ENCODE assay signal across 9 mouse cellular contexts in genomic region chr2:128572726-128573624, GRCm38 (mm10). TPM values are rescaled to one million over a fixed set of nuclear protein-coding genes. Genes with fewer than 3 reads are reported as not detected.
DNase-seq lines count a peak whose midpoint lies in the region; ATAC-seq and TF ChIP-seq lines count a peak whose summit lies in the region.
"Had no signal": no experiment of that assay in that cellular context is flagged by ENCODE, and none has a peak within 500 bp of the region (broad histone marks: within the 10 kb centered on the region; RNA-seq: fewer than 3 reads in every experiment).

No protein-coding gene starts in this region.

- TF ChIP-seq POLR2A in thymus, adult 2 months (IDR thresholded peaks at IDR 0.05; ENCODE audit: control insufficient read depth, extremely low read depth, insufficient read depth, low read length, poor library complexity), result no peak

- H3K36me3 ChIP-seq in forebrain, embryonic 11.5 days (ENCODE audit: control insufficient read depth, insufficient read depth, low read length), result no peaks in the 10 kb centered on the region
- no peaks in the 10 kb centered on the region for H3K36me3 ChIP-seq in lung, postnatal 0 days (ENCODE audit: insufficient read depth, low read length)
- no peaks in the 10 kb centered on the region for H3K36me3 ChIP-seq in thymus, adult 2 months (ENCODE audit: control insufficient read depth, insufficient read depth, low read length)
- H3K36me3 ChIP-seq: limb, embryonic 12.5 days had no signal

- peak; percentile 86 for TF ChIP-seq EP300 in lung, postnatal 0 days (IDR thresholded peaks at IDR 0.05)

- intact Hi-C loops in heart, postnatal 36 days (cut with DNase I), result loop anchor here (1.0 to 5.0 kb wide), 4 partner anchors 161 to 684 kb away; no protein-coding TSS in a partner anchor

- DNase-seq in ES-CJ7 (ENCODE audit: low read depth, low spot score), result peak; percentile 68
- peak; percentile 75 for DNase-seq in c-Kit-positive CD71-negative TER-119-negative erythroid progenitor cells, embryonic 14.5 days (ENCODE audit: low read depth)
- peak; percentile 86 for DNase-seq in forebrain, embryonic 11.5 days (ENCODE audit: low spot score)
- DNase-seq in heart, postnatal 36 days, result peak; percentile 85 to 86
- peak; percentile 54 to 90 for DNase-seq in layer of hippocampus, adult 18-20 months (ENCODE audit: low spot score in 2 of 2)
- DNase-seq in lung, postnatal 0 days (ENCODE audit: low spot score), result peak; percentile 95
- peak; percentile 79 for DNase-seq in ovary, postnatal 14 days (ENCODE audit: low spot score)
- peak; percentile 78 for DNase-seq in thymus, adult 2 months

- H3K9ac ChIP-seq in forebrain, embryonic 11.5 days (ENCODE audit: low read length), result no peak overlapping the region
- no peak overlapping the region for H3K9ac ChIP-seq in lung, postnatal 0 days (replicated peaks; ENCODE audit: low read depth)
- H3K9ac ChIP-seq: limb, embryonic 12.5 days had no signal

- no peaks in the 10 kb centered on the region for H3K9me3 ChIP-seq in forebrain, embryonic 11.5 days (ENCODE audit: control insufficient read depth, low read length)
- H3K9me3 ChIP-seq in lung, postnatal 0 days (ENCODE audit: low read length), result no peaks in the 10 kb centered on the region
- H3K9me3 ChIP-seq: limb, embryonic 12.5 days had no signal

- no peak overlapping the region for H3K27ac ChIP-seq in forebrain, embryonic 11.5 days (ENCODE audit: low read depth, low read length)
- H3K27ac ChIP-seq in lung, postnatal 0 days (ENCODE audit: low read length), result no peak overlapping the region
- H3K27ac ChIP-seq in thymus, adult 2 months (ENCODE audit: control insufficient read depth, insufficient read depth, low read length), result no peak overlapping the region
- H3K27ac ChIP-seq: limb, embryonic 12.5 days had no signal

- H3K4me3 ChIP-seq in forebrain, embryonic 11.5 days (ENCODE audit: low read depth, low read length), result no peak overlapping the region
- H3K4me3 ChIP-seq in lung, postnatal 0 days (ENCODE audit: low read depth, low read length), result no peak overlapping the region
- no peak overlapping the region for H3K4me3 ChIP-seq in thymus, adult 2 months (ENCODE audit: control insufficient read depth, insufficient read depth, low read length)
- H3K4me3 ChIP-seq: limb, embryonic 12.5 days had no signal

- TF ChIP-seq CTCF in lung, postnatal 0 days (IDR thresholded peaks at IDR 0.05), result peak; percentile 99
- no peak for TF ChIP-seq CTCF in thymus, adult 2 months (IDR thresholded peaks at IDR 0.05; ENCODE audit: borderline replicate concordance, control insufficient read depth, extremely low read depth, insufficient read depth, low read length, poor library complexity)

- 0 out of 2 replicates have a peak, but pooled peaks have one; percentile 39 for ATAC-seq in forebrain, embryonic 11.5 days (replicated peaks; ENCODE audit: low FRiP score)
- peak; percentile 94 for ATAC-seq in lung, postnatal 0 days

- no peak overlapping the region for H3K4me2 ChIP-seq in forebrain, embryonic 11.5 days (ENCODE audit: low read depth, low read length, severe bottlenecking)
- H3K4me2 ChIP-seq in lung, postnatal 0 days (replicated peaks; ENCODE audit: low read depth, low read length), result no peak overlapping the region
- H3K4me2 ChIP-seq: limb, embryonic 12.5 days had no signal

- H3K4me1 ChIP-seq in forebrain, embryonic 11.5 days (replicated peaks; ENCODE audit: control insufficient read depth, insufficient read depth, low read length), result no peaks in the 10 kb centered on the region
- no peaks in the 10 kb centered on the region for H3K4me1 ChIP-seq in lung, postnatal 0 days (ENCODE audit: insufficient read depth, low read depth, low read length)
- H3K4me1 ChIP-seq in thymus, adult 2 months (replicated peaks; ENCODE audit: control insufficient read depth, insufficient read depth, low read length), result no peaks in the 10 kb centered on the region

- 53% methylated on average over 16 of the region's 16 CpGs for WGBS in forebrain, embryonic 11.5 days
- WGBS in lung, postnatal 0 days, result 28% methylated on average over 16 of the region's 16 CpGs
- WGBS in thymus, adult 2 months, result 54% methylated on average over 16 of the region's 16 CpGs

- H3K27me3 ChIP-seq in forebrain, embryonic 11.5 days (ENCODE audit: control insufficient read depth, insufficient read depth, low read length), result no peaks in the 10 kb centered on the region
- H3K27me3 ChIP-seq in lung, postnatal 0 days (replicated peaks; ENCODE audit: insufficient read depth, low read length), result no peaks in the 10 kb centered on the region
- no peaks in the 10 kb centered on the region for H3K27me3 ChIP-seq in thymus, adult 2 months (ENCODE audit: control insufficient read depth, insufficient read depth, low read length)
- H3K27me3 ChIP-seq: limb, embryonic 12.5 days had no signal

RNA-seq across cellular contexts. Expression of gene Spdye4c, which starts 18.0 kb away (rescaled TPM):
- polyA plus RNA-seq in forebrain, embryonic 11.5 days (2014; fragmentation: Nextera tagmentation; extraction: Ambion mirVana), result not detected in 2 replicates
- total RNA-seq in heart, postnatal 36 days (2021), result not detected
- not detected for total RNA-seq in layer of hippocampus, adult 18-20 months (2021)
- not detected in 2 replicates for polyA plus RNA-seq in lung, postnatal 0 days (2015; fragmentation: Nextera tagmentation; extraction: Ambion mirVana)
- not detected in 2 replicates for polyA plus RNA-seq in thymus, adult 2 months (2012; rRNA removed)
- polyA plus RNA-seq: limb, embryonic 12.5 days had no signal
